Mouse (Mus musculus): ENCODE data around the gene Slx1b.

GRCm38 (mm10) chr7:126739551-126739950 lies 44.0 kb upstream of the Slx1b start:
- TF ChIP-seq CTCF (IDR thresholded peaks at IDR 0.05) (no peak), EP300 (IDR thresholded peaks at IDR 0.05) (no peak)
